Mouse (Mus musculus) spleen, adult 2 months (tissue): ENCODE data around the gene Negr1. TPM values are rescaled to one million over a fixed set of nuclear protein-coding genes. Genes with fewer than 3 reads are reported as not detected.

Experiments used
- DNase-seq, 2 experiments: peaks; one replicate each; pipeline versions ENCODE4 v3.0.0 to v3.0.0-alpha.2; 2012 to 2021; ENCODE audit warnings: low spot score in 2 of 2, low read depth in 1 of 2
- H3K27ac ChIP-seq: fragments of 200-500 bp; 2 replicates; pipeline ENCODE4 v1.5.1; 2012; ENCODE audit warnings: low read length, inconsistent platforms; ENCODE audit not compliant: insufficient read depth
- H3K27me3 ChIP-seq: fragments of 200-500 bp; 2 replicates; pipeline ENCODE4 v1.6.1; 2012; ENCODE audit warnings: mild to moderate bottlenecking, moderate library complexity, low read length, inconsistent platforms; ENCODE audit not compliant: control insufficient read depth, insufficient read depth
- H3K36me3 ChIP-seq: fragments of 200-500 bp; 2 replicates; pipeline ENCODE4 v1.6.1; 2012; ENCODE audit warnings: mild to moderate bottlenecking, low read length, inconsistent platforms; ENCODE audit not compliant: control insufficient read depth, insufficient read depth
- H3K4me1 ChIP-seq: fragments of 200-500 bp; 2 replicates; pipeline ENCODE4 v1.6.1; 2011; ENCODE audit warnings: inconsistent platforms; ENCODE audit not compliant: control insufficient read depth, insufficient read depth, insufficient read length
- H3K4me3 ChIP-seq: fragments of 200-500 bp; 2 replicates; pipeline ENCODE4 v1.5.1; 2011; ENCODE audit warnings: mild to moderate bottlenecking, inconsistent platforms; ENCODE audit not compliant: insufficient read depth, insufficient read length; ENCODE audit errors: extremely low read depth
- CTCF ChIP-seq: fragments of 200-500 bp; IDR thresholded peaks from 2 replicates; pipeline ENCODE4 v1.5.1; 2011; ENCODE audit warnings: mild to moderate bottlenecking, inconsistent platforms; ENCODE audit not compliant: insufficient read depth, insufficient read length, insufficient replicate concordance; ENCODE audit errors: extremely low read depth
- POLR2A ChIP-seq: fragments of 200-500 bp; IDR thresholded peaks from 2 replicates; pipeline ENCODE4 v1.6.1; 2011; ENCODE audit warnings: low read depth, low read length, inconsistent platforms
- WGBS: fragments of 180-500 bp; shearing (Covaris S2); methylation state at CpG from one replicate; pipeline ENCODE4 v1.1.7; 2018; 5-methylcytosine and 5-hydroxymethylcytosine counted together
- polyA plus RNA-seq: library from polyadenylated mRNA; depleted of rRNA; stranded (reverse); fragments of >200 nt; gene quantifications from 2 replicates; pipeline ENCODE4 v1.2.3, GENCODE M21; 2012

The Negr1 gene
- polyA plus RNA-seq, 1 experiment = 0.05 TPM

DNA sequence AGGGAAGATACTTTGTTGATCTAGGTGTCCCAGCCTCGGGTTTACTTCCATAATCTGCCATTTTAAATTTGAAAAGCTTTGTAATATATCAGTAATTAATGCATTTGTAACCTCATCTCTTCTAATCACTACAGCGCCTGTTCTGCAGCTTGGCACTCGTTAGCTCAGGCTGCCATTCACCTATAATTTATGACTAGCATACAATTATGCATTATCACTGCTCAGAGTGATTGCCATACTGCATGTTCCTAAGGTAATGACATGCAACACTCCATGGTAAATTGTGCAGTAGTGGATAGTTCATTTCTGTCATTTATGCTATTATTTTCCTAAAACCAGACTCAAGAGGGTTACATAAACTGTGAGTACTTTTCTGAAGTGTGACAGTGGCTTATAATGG, 272.3 kb downstream of the Negr1 start:
- Histone ChIP-seq H3K4me3 (no peak overlapping the region), H3K36me3 (no peaks in the 10 kb centered on the region), H3K27me3 (no peaks in the 10 kb centered on the region), H3K4me1 (no peaks in the 10 kb centered on the region), H3K27ac (no peak overlapping the region)
- TF ChIP-seq CTCF = no peak
- 64% methylated on average over 3 of the region's 3 CpGs for WGBS
- DNase-seq = no peak

GRCm38 (mm10) chr3:156838550-156838949, 277.0 kb downstream of the Negr1 start:
- H3K4me1 ChIP-seq = no peaks in the 10 kb centered on the region
- H3K36me3 ChIP-seq = no peaks in the 10 kb centered on the region
- no peak overlapping the region for H3K27ac ChIP-seq
- no peak overlapping the region for H3K4me3 ChIP-seq
- TF ChIP-seq POLR2A (no peak), CTCF (no peak)
- no peaks in the 10 kb centered on the region for H3K27me3 ChIP-seq
- 81% methylated on average over 2 of the region's 2 CpGs for WGBS
- DNase-seq = no peak

DNA sequence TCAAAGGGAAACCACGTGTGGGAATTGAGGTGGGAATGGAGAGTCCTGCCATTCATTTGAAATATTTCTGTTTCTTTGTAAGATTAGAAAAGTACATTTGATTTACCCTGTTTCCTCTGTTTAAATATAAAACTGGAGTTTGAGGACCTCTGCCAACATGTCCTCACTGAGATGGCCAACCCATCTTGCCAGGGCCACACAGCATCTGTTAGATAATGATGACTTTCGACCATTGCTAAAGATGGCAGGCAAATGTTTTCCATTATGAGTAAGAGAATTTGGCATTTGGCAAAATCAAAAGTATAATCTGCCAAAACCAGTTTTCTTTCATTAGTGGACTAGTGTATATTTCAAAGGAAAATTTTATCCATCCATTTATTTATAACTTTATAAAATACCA, 286.8 kb downstream of the Negr1 start:
- H3K36me3 ChIP-seq = no peaks in the 10 kb centered on the region
- no peaks in the 10 kb centered on the region for H3K4me1 ChIP-seq
- 82% methylated on average over 2 of the region's 2 CpGs for WGBS

GRCm38 (mm10) chr3:156851921-156852320, 290.3 kb downstream of the Negr1 start:
- no peak for TF ChIP-seq POLR2A
- no peak for TF ChIP-seq CTCF
- no peak for DNase-seq

More for the DNA sequence above, 286.8 kb downstream of the Negr1 start:
- H3K27me3 ChIP-seq = no peaks in the 10 kb centered on the region
- no peak for DNase-seq
- no peak overlapping the region for H3K4me3 ChIP-seq
- no peak overlapping the region for H3K27ac ChIP-seq
- TF ChIP-seq POLR2A (no peak), CTCF (no peak)

DNA sequence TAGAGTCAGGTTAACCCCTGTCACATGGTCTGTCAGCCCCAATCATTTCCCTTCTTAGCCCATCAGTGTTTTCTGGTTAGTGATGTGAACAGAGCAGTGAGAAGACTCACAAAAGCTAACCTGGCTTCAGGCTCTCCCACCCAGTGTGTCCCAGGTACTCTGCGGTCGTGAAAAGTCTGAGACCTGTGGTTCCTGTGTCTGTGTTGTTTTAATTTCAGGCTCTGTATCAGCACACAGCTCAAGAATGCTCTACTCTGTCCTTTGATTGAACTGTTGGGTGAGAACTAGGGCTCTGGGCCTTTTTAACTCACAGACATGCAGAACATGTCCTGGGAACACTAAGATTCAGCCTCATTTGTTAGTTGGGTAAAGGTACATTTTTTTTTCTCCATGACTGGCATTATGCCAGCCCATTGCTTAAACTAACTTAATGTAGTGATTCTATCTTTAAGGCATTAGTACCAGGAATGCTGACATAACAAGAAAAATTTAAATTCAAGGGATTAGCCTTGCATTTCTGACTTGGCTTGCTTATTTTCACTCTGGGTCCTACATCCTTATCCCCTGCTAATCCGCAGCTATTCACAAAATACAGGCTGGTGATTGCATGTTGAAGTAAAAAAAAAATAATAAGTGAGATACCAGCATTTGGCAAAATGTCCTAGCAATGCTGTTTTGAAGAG, 308.8 kb downstream of the Negr1 start:
- Histone ChIP-seq H3K4me3 (no peak overlapping the region), H3K27ac (no peak overlapping the region), H3K4me1 (no peaks in the 10 kb centered on the region), H3K36me3 (no peaks in the 10 kb centered on the region), H3K27me3 (no peaks in the 10 kb centered on the region)
- no peak for TF ChIP-seq POLR2A
- TF ChIP-seq CTCF = no peak
- no peak for DNase-seq
- WGBS = 68% methylated on average over 3 of the region's 3 CpGs

More at GRCm38 (mm10) chr3:156851921-156852320, 290.3 kb downstream of the Negr1 start:
- Histone ChIP-seq H3K4me1 (no peaks in the 10 kb centered on the region), H3K27ac (no peak overlapping the region), H3K27me3 (no peaks in the 10 kb centered on the region), H3K4me3 (no peak overlapping the region), H3K36me3 (no peaks in the 10 kb centered on the region)
- 75% methylated on average over 3 of the region's 3 CpGs for WGBS

DNA sequence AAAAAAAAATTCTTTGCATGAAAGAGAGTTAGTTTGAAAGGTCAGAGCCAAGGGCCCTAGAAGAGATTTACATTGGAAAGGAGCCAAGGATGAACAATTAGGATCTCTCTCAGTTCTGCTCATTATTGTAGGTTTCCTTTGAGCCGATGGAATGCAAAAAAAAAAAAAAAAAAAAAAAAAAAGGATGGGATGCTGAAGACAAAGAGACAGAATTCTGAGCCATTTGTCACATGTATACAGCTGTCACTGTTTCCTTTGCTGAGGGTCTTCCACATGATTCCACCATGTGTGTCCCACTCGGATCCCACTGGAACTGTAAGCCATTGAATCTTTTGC, 309.3 kb downstream of the Negr1 start:
- TF ChIP-seq POLR2A = no peak
- TF ChIP-seq CTCF = no peak
- H3K4me1 ChIP-seq = no peaks in the 10 kb centered on the region
- DNase-seq = no peak
- WGBS = 72% methylated on average over 2 of the region's 2 CpGs
- H3K4me3 ChIP-seq = no peak overlapping the region
- no peak overlapping the region for H3K27ac ChIP-seq
- H3K36me3 ChIP-seq = no peaks in the 10 kb centered on the region
- no peaks in the 10 kb centered on the region for H3K27me3 ChIP-seq

GRCm38 (mm10) chr3:156871641-156872196, 310.1 kb downstream of the Negr1 start:
- H3K4me1 ChIP-seq = no peaks in the 10 kb centered on the region
- no peak for TF ChIP-seq POLR2A
- TF ChIP-seq CTCF = no peak
- no peak overlapping the region for H3K4me3 ChIP-seq
- H3K27ac ChIP-seq = no peak overlapping the region
- no peak for DNase-seq
- 79% methylated on average over 6 of the region's 6 CpGs for WGBS
- no peaks in the 10 kb centered on the region for H3K36me3 ChIP-seq
- no peaks in the 10 kb centered on the region for H3K27me3 ChIP-seq

- no peak overlapping the region for H3K4me3 ChIP-seq
- H3K27ac ChIP-seq = no peak overlapping the region
- H3K36me3 ChIP-seq = no peaks in the 10 kb centered on the region
- no peak for DNase-seq
- H3K4me1 ChIP-seq = no peaks in the 10 kb centered on the region
- no peaks in the 10 kb centered on the region for H3K27me3 ChIP-seq
- 87% methylated on average over 1 of the region's 1 CpGs for WGBS
- TF ChIP-seq POLR2A = no peak
- no peak for TF ChIP-seq CTCF
Observed at GRCm38 (mm10) chr3:156876551-156876950, 315.0 kb downstream of the Negr1 start.
